Mouse (Mus musculus): ENCODE data around the gene Asrgl1. TPM values are rescaled to one million over a fixed set of nuclear protein-coding genes. Genes with fewer than 3 reads are reported as not detected.
A peak's percentile ranks its signal among the peaks of the same experiment; 100 is the strongest.
"Not testable (repeated sequence)": the region's sequence is repeated elsewhere in the genome, so short reads cannot be mapped to it uniquely, and the experiment has no call there.

Asrgl1 gene
- total and polyA plus RNA-seq, 2 experiments, result 1.7 to 7.6 TPM

- WGBS, result 83% methylated on average over 4 of the region's 4 CpGs
- Histone ChIP-seq H3K4me1 (ENCODE audit: control insufficient read depth, insufficient read depth, low read length) (peaks cover 3% of the 10 kb centered on the region), H3K27ac (replicated peaks; ENCODE audit: insufficient read depth, low read depth, low read length) (no peak within 1 kb of the TSS), H3K36me3 (ENCODE audit: control insufficient read depth, insufficient read depth, low read length) (no peaks in the 10 kb centered on the region), H3K9ac (ENCODE audit: low read depth, low read length) (no peak within 1 kb of the TSS), H3K79me2 (ENCODE audit: control insufficient read depth, insufficient read depth, low read length) (no peaks in the 10 kb centered on the region), H3K4me3 (ENCODE audit: insufficient read depth, low read depth, low read length) (no peak within 1 kb of the TSS), H3K27me3 (ENCODE audit: control insufficient read depth, insufficient read depth, low read length) (no peaks in the 10 kb centered on the region)
- no peak for TF ChIP-seq POLR2A (IDR thresholded peaks at IDR 0.05; ENCODE audit: extremely low read depth, insufficient read depth, low read length)
- TF ChIP-seq CTCF (IDR thresholded peaks at IDR 0.05; ENCODE audit: low read depth, low read length), result no peak
- no peak for DNase-seq (ENCODE audit: extremely low read depth, low read depth, low spot score)
These were observed 47.6 kb downstream of the Asrgl1 start, which contains the start of gene Scgb1a1 for GRCm38 (mm10) chr19:9087821-9088220. Gene Scgb1a1 (minus strand): TSS chr19:9087958.

- H3K9ac ChIP-seq (ENCODE audit: low read depth, low read length); H3K4me1 ChIP-seq (ENCODE audit: control insufficient read depth, insufficient read depth, low read length); H3K79me2 ChIP-seq (ENCODE audit: control insufficient read depth, insufficient read depth, low read length); H3K36me3 ChIP-seq (ENCODE audit: control insufficient read depth, insufficient read depth, low read length); DNase-seq (ENCODE audit: extremely low read depth, low read depth, low spot score); H3K27ac ChIP-seq (replicated peaks; ENCODE audit: insufficient read depth, low read depth, low read length); H3K27me3 ChIP-seq (ENCODE audit: control insufficient read depth, insufficient read depth, low read length); H3K4me3 ChIP-seq (ENCODE audit: insufficient read depth, low read depth, low read length): not testable (repeated sequence)
- 91% methylated on average over 2 of the region's 2 CpGs for WGBS
These were observed 51.5 kb downstream of the Asrgl1 start for GRCm38 (mm10) chr19:9083892-9084291.

- no peaks in the 10 kb centered on the region for H3K79me2 ChIP-seq (ENCODE audit: control insufficient read depth, insufficient read depth, low read length)
- H3K9ac ChIP-seq (ENCODE audit: low read depth, low read length), result no peak overlapping the region
- H3K36me3 ChIP-seq (ENCODE audit: control insufficient read depth, insufficient read depth, low read length), result no peaks in the 10 kb centered on the region
- H3K4me1 ChIP-seq (ENCODE audit: control insufficient read depth, insufficient read depth, low read length), result peaks cover 5% of the 10 kb centered on the region; the same call in 1 of the 2 replicates
- DNase-seq (ENCODE audit: extremely low read depth, low read depth, low spot score), result no peak
- TF ChIP-seq CTCF (IDR thresholded peaks at IDR 0.05; ENCODE audit: low read depth, low read length) (no peak), POLR2A (IDR thresholded peaks at IDR 0.05; ENCODE audit: extremely low read depth, insufficient read depth, low read length) (no peak)
- WGBS, result 85% methylated on average over 2 of the region's 2 CpGs
- no peaks in the 10 kb centered on the region for H3K27me3 ChIP-seq (ENCODE audit: control insufficient read depth, insufficient read depth, low read length)
- H3K4me3 ChIP-seq (ENCODE audit: insufficient read depth, low read depth, low read length), result no peak overlapping the region
- H3K27ac ChIP-seq (replicated peaks; ENCODE audit: insufficient read depth, low read depth, low read length), result no peak overlapping the region
These were observed 52.5 kb downstream of the Asrgl1 start for GRCm38 (mm10) chr19:9083010-9083355.

GRCm38 (mm10) chr19:9082191-9083009 is 53.0 kb downstream of the Asrgl1 start:
- Histone ChIP-seq H3K27me3 (ENCODE audit: control insufficient read depth, insufficient read depth, low read length) (no peaks in the 10 kb centered on the region), H3K79me2 (ENCODE audit: control insufficient read depth, insufficient read depth, low read length) (no peaks in the 10 kb centered on the region), H3K9ac (ENCODE audit: low read depth, low read length) (no peak overlapping the region), H3K27ac (replicated peaks; ENCODE audit: insufficient read depth, low read depth, low read length) (no peak overlapping the region), H3K4me3 (ENCODE audit: insufficient read depth, low read depth, low read length) (no peak overlapping the region), H3K4me1 (ENCODE audit: control insufficient read depth, insufficient read depth, low read length) (peaks cover 6% of the 10 kb centered on the region; the same call in 1 of the 2 replicates), H3K36me3 (ENCODE audit: control insufficient read depth, insufficient read depth, low read length) (no peaks in the 10 kb centered on the region)
- DNase-seq (ENCODE audit: extremely low read depth, low read depth, low spot score), result no peak
- TF ChIP-seq POLR2A (IDR thresholded peaks at IDR 0.05; ENCODE audit: extremely low read depth, insufficient read depth, low read length) (no peak), CTCF (IDR thresholded peaks at IDR 0.05; ENCODE audit: low read depth, low read length) (peak; percentile 97)
- WGBS, result 18% methylated on average over 23 of the region's 23 CpGs

GRCm38 (mm10) chr19:9081311-9082190 is 53.9 kb downstream of the Asrgl1 start:
- WGBS, result 78% methylated on average over 14 of the region's 14 CpGs
- H3K36me3 ChIP-seq (ENCODE audit: control insufficient read depth, insufficient read depth, low read length), result no peaks in the 10 kb centered on the region
- H3K9ac ChIP-seq (ENCODE audit: low read depth, low read length), result no peak overlapping the region
- TF ChIP-seq CTCF (IDR thresholded peaks at IDR 0.05; ENCODE audit: low read depth, low read length) (no peak), POLR2A (IDR thresholded peaks at IDR 0.05; ENCODE audit: extremely low read depth, insufficient read depth, low read length) (no peak)
- H3K4me3 ChIP-seq (ENCODE audit: insufficient read depth, low read depth, low read length), result no peak overlapping the region
- peaks cover 9% of the 10 kb centered on the region; the same call in 1 of the 2 replicates for H3K4me1 ChIP-seq (ENCODE audit: control insufficient read depth, insufficient read depth, low read length)
- no peaks in the 10 kb centered on the region for H3K27me3 ChIP-seq (ENCODE audit: control insufficient read depth, insufficient read depth, low read length)
- no peaks in the 10 kb centered on the region for H3K79me2 ChIP-seq (ENCODE audit: control insufficient read depth, insufficient read depth, low read length)
- H3K27ac ChIP-seq (replicated peaks; ENCODE audit: insufficient read depth, low read depth, low read length), result no peak overlapping the region
- no peak for DNase-seq (ENCODE audit: extremely low read depth, low read depth, low spot score)

Measured in liver, adult 2 months (tissue).